Mouse (Mus musculus): ENCODE data around the gene Col27a1.

DNA sequence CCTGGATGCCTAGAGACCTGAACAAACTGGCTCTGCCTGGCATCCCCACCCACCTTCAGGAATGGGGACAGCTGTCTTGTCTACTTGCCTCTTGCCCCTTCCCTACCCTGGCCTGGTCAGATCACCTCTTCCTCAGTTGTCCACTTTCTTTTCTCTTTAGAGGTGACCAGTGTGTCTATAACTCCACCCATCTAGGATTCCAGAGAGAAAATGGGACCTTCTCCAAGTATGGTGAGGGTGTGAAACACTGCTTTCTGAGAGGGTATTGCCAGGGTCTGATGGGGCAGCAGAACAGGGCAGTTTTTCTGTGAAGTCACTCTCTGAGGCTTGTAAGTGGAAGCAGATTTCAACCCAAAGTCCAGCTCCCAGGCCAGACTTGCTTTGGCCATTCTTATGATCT is 131.5 kb downstream of the Col27a1 start:
- TF ChIP-seq USF1 (IDR thresholded peaks at IDR 0.05; ENCODE audit: low read depth) = no peak
- no peak for TF ChIP-seq TCF12 (IDR thresholded peaks at IDR 0.05; ENCODE audit: insufficient read depth, poor library complexity, severe bottlenecking)
- TF ChIP-seq E2F4 (IDR thresholded peaks at IDR 0.05; ENCODE audit: insufficient read depth) = no peak
